Mouse (Mus musculus) lung, postnatal 10 days (tissue): Measurements from ENCODE around the gene Spin4.
A peak's percentile ranks its signal among the peaks of the same experiment; 100 is the strongest.

ENCODE experiments used
- DNase-seq: peaks from one replicate; pipeline ENCODE4 v3.0.0; 2021

Spin4 gene

GRCm38 (mm10) chrX:95026361-95026892, at the start of gene Spin4:
Gene Spin4, minus strand, starts transcription at chrX:95026682.
- peak; percentile 89 for DNase-seq

GRCm38 (mm10) chrX:95027907-95028306, 1.4 kb upstream of the Spin4 start:
- no peak for DNase-seq

- no peak for DNase-seq
These were observed 612 bp downstream of the Spin4 start for GRCm38 (mm10) chrX:95025779-95026360.

GRCm38 (mm10) chrX:95012033-95012432, 14.4 kb downstream of the Spin4 start:
- DNase-seq = peak; percentile 49

GRCm38 (mm10) chrX:94998845-94999244, 27.6 kb downstream of the Spin4 start:
- no peak for DNase-seq

- no peak for DNase-seq
These were observed 32.4 kb downstream of the Spin4 start for GRCm38 (mm10) chrX:94994113-94994512.

GRCm38 (mm10) chrX:94990903-94991302, 35.6 kb downstream of the Spin4 start:
- DNase-seq = no peak

- DNase-seq = peak; percentile 44
These were observed 36.2 kb downstream of the Spin4 start for GRCm38 (mm10) chrX:94990080-94990825.
